Mouse (Mus musculus): ENCODE measurements around the gene Spata5. TPM values are rescaled to one million over a fixed set of nuclear protein-coding genes. Genes with fewer than 3 reads are reported as not detected.

Spata5 gene
- polyA plus RNA-seq, 1 experiment from 2014 or later, result 14.8 TPM

GRCm38 (mm10) chr3:37602356-37602755 is 182.7 kb downstream of the Spata5 start:
- TF ChIP-seq EP300 (optimal IDR thresholded peaks at IDR 0.05) (no peak), CTCF (IDR thresholded peaks at IDR 0.05; ENCODE audit: low read depth) (no peak)
- 95% methylated on average over 9 of the region's 9 CpGs for WGBS
- Histone ChIP-seq H3K4me3 (ENCODE audit: low read depth, low read length) (no peak overlapping the region), H3K27me3 (ENCODE audit: control insufficient read depth, insufficient read depth, low read length) (no peaks in the 10 kb centered on the region), H3K9me3 (ENCODE audit: control insufficient read depth, low read length) (no peaks in the 10 kb centered on the region), H3K4me2 (replicated peaks; ENCODE audit: low read depth) (no peak overlapping the region), H3K36me3 (ENCODE audit: control insufficient read depth, insufficient read depth, low read length) (no peaks in the 10 kb centered on the region), H3K27ac (replicated peaks) (no peak overlapping the region), H3K9ac (ENCODE audit: low read length) (no peak overlapping the region), H3K4me1 (replicated peaks; ENCODE audit: control insufficient read depth, insufficient read depth) (no peaks in the 10 kb centered on the region)
- ATAC-seq (ENCODE audit: low FRiP score, low TSS enrichment) (no peak), DNase-seq (ENCODE audit: low spot score) (no peak)

- no peaks in the 10 kb centered on the region for H3K27me3 ChIP-seq (ENCODE audit: control insufficient read depth, insufficient read depth, low read length)
- no peaks in the 10 kb centered on the region for H3K36me3 ChIP-seq (ENCODE audit: control insufficient read depth, insufficient read depth, low read length)
- no peaks in the 10 kb centered on the region for H3K4me1 ChIP-seq (replicated peaks; ENCODE audit: control insufficient read depth, insufficient read depth)
- no peak for TF ChIP-seq CTCF (IDR thresholded peaks at IDR 0.05; ENCODE audit: low read depth)
- no peak for TF ChIP-seq EP300 (optimal IDR thresholded peaks at IDR 0.05)
- WGBS, result 86% methylated on average over 7 of the region's 7 CpGs
- DNase-seq (ENCODE audit: low spot score) (no peak), ATAC-seq (ENCODE audit: low FRiP score, low TSS enrichment) (no peak)
- no peak overlapping the region for H3K27ac ChIP-seq (replicated peaks)
- H3K9me3 ChIP-seq (ENCODE audit: control insufficient read depth, low read length), result no peaks in the 10 kb centered on the region
- H3K4me2 ChIP-seq (replicated peaks; ENCODE audit: low read depth), result no peak overlapping the region
- H3K4me3 ChIP-seq (ENCODE audit: low read depth, low read length), result no peak overlapping the region
- no peak overlapping the region for H3K9ac ChIP-seq (ENCODE audit: low read length)
Measured at GRCm38 (mm10) chr3:37602890-37603289, 183.2 kb downstream of the Spata5 start.

- no peak for ATAC-seq (ENCODE audit: low FRiP score, low TSS enrichment)
Measured at GRCm38 (mm10) chr3:37603541-37603940, 183.8 kb downstream of the Spata5 start.

GRCm38 (mm10) chr3:37604976-37605875 is 185.5 kb downstream of the Spata5 start:
- Histone ChIP-seq H3K27me3 (ENCODE audit: control insufficient read depth, insufficient read depth, low read length) (no peaks in the 10 kb centered on the region), H3K9ac (ENCODE audit: low read length) (no peak overlapping the region), H3K4me2 (replicated peaks; ENCODE audit: low read depth) (no peak overlapping the region), H3K4me1 (replicated peaks; ENCODE audit: control insufficient read depth, insufficient read depth) (no peaks in the 10 kb centered on the region), H3K27ac (replicated peaks) (no peak overlapping the region), H3K4me3 (ENCODE audit: low read depth, low read length) (no peak overlapping the region), H3K36me3 (ENCODE audit: control insufficient read depth, insufficient read depth, low read length) (no peaks in the 10 kb centered on the region), H3K9me3 (ENCODE audit: control insufficient read depth, low read length) (no peaks in the 10 kb centered on the region)
- ATAC-seq (ENCODE audit: low FRiP score, low TSS enrichment) (no peak), DNase-seq (ENCODE audit: low spot score) (no peak)
- TF ChIP-seq EP300 (optimal IDR thresholded peaks at IDR 0.05) (no peak), CTCF (IDR thresholded peaks at IDR 0.05; ENCODE audit: low read depth) (no peak)
- WGBS, result 49% methylated on average over 13 of the region's 13 CpGs

More at GRCm38 (mm10) chr3:37603541-37603940, 183.8 kb downstream of the Spata5 start:
- Histone ChIP-seq H3K4me2 (replicated peaks; ENCODE audit: low read depth) (no peak overlapping the region), H3K27me3 (ENCODE audit: control insufficient read depth, insufficient read depth, low read length) (no peaks in the 10 kb centered on the region), H3K9ac (ENCODE audit: low read length) (no peak overlapping the region), H3K9me3 (ENCODE audit: control insufficient read depth, low read length) (no peaks in the 10 kb centered on the region), H3K36me3 (ENCODE audit: control insufficient read depth, insufficient read depth, low read length) (no peaks in the 10 kb centered on the region), H3K4me1 (replicated peaks; ENCODE audit: control insufficient read depth, insufficient read depth) (no peaks in the 10 kb centered on the region), H3K4me3 (ENCODE audit: low read depth, low read length) (no peak overlapping the region), H3K27ac (replicated peaks) (no peak overlapping the region)
- no peak for DNase-seq (ENCODE audit: low spot score)
- WGBS, result 76% methylated on average over 3 of the region's 3 CpGs
- no peak for TF ChIP-seq CTCF (IDR thresholded peaks at IDR 0.05; ENCODE audit: low read depth)
- no peak for TF ChIP-seq EP300 (optimal IDR thresholded peaks at IDR 0.05)

- ATAC-seq (ENCODE audit: low FRiP score, low TSS enrichment) (no peak), DNase-seq (ENCODE audit: low spot score) (no peak)
- H3K27me3 ChIP-seq (ENCODE audit: control insufficient read depth, insufficient read depth, low read length), result no peaks in the 10 kb centered on the region
- no peaks in the 10 kb centered on the region for H3K9me3 ChIP-seq (ENCODE audit: control insufficient read depth, low read length)
- no peak for TF ChIP-seq EP300 (optimal IDR thresholded peaks at IDR 0.05)
- TF ChIP-seq CTCF (IDR thresholded peaks at IDR 0.05; ENCODE audit: low read depth), result no peak
- no peaks in the 10 kb centered on the region for H3K4me1 ChIP-seq (replicated peaks; ENCODE audit: control insufficient read depth, insufficient read depth)
- H3K9ac ChIP-seq (ENCODE audit: low read length), result no peak overlapping the region
- no peak overlapping the region for H3K4me2 ChIP-seq (replicated peaks; ENCODE audit: low read depth)
- H3K27ac ChIP-seq (replicated peaks), result no peak overlapping the region
- no peaks in the 10 kb centered on the region for H3K36me3 ChIP-seq (ENCODE audit: control insufficient read depth, insufficient read depth, low read length)
- 69% methylated on average over 10 of the region's 10 CpGs for WGBS
- H3K4me3 ChIP-seq (ENCODE audit: low read depth, low read length), result no peak overlapping the region
Measured at GRCm38 (mm10) chr3:37605876-37606238, 186.2 kb downstream of the Spata5 start.

- Histone ChIP-seq H3K4me3 (ENCODE audit: low read depth, low read length) (no peak overlapping the region), H3K4me1 (replicated peaks; ENCODE audit: control insufficient read depth, insufficient read depth) (no peaks in the 10 kb centered on the region), H3K27ac (replicated peaks) (no peak overlapping the region), H3K4me2 (replicated peaks; ENCODE audit: low read depth) (no peak overlapping the region), H3K27me3 (ENCODE audit: control insufficient read depth, insufficient read depth, low read length) (no peaks in the 10 kb centered on the region), H3K9me3 (ENCODE audit: control insufficient read depth, low read length) (no peaks in the 10 kb centered on the region), H3K9ac (ENCODE audit: low read length) (no peak overlapping the region), H3K36me3 (ENCODE audit: control insufficient read depth, insufficient read depth, low read length) (no peaks in the 10 kb centered on the region)
- no peak for ATAC-seq (ENCODE audit: low FRiP score, low TSS enrichment)
- TF ChIP-seq EP300 (optimal IDR thresholded peaks at IDR 0.05), result no peak
- peak; percentile 54 for TF ChIP-seq CTCF (IDR thresholded peaks at IDR 0.05; ENCODE audit: low read depth)
- WGBS, result 85% methylated on average over 4 of the region's 4 CpGs
- DNase-seq (ENCODE audit: low spot score), result no peak
Measured at GRCm38 (mm10) chr3:37608926-37609325, 189.2 kb downstream of the Spata5 start.
